Mouse (Mus musculus): ENCODE measurements around the gene Col15a1. TPM values are rescaled to one million over a fixed set of nuclear protein-coding genes. Genes with fewer than 3 reads are reported as not detected.

Col15a1 gene
- total RNA-seq, 1 experiment from 2014 or later, result 0.38 TPM

- ATAC-seq (replicated peaks; ENCODE audit: insufficient number of reproducible peaks, low FRiP score, low TSS enrichment, poor library complexity, severe bottlenecking), result no peak
Observed at GRCm38 (mm10) chr4:47227101-47227500, 19.1 kb downstream of the Col15a1 start.

- no peak for ATAC-seq (replicated peaks; ENCODE audit: insufficient number of reproducible peaks, low FRiP score, low TSS enrichment, poor library complexity, severe bottlenecking)
Observed at GRCm38 (mm10) chr4:47227756-47228155, 19.8 kb downstream of the Col15a1 start.

- no peak for ATAC-seq (replicated peaks; ENCODE audit: insufficient number of reproducible peaks, low FRiP score, low TSS enrichment, poor library complexity, severe bottlenecking)
Observed at GRCm38 (mm10) chr4:47228945-47229344, 21.0 kb downstream of the Col15a1 start.

DNA sequence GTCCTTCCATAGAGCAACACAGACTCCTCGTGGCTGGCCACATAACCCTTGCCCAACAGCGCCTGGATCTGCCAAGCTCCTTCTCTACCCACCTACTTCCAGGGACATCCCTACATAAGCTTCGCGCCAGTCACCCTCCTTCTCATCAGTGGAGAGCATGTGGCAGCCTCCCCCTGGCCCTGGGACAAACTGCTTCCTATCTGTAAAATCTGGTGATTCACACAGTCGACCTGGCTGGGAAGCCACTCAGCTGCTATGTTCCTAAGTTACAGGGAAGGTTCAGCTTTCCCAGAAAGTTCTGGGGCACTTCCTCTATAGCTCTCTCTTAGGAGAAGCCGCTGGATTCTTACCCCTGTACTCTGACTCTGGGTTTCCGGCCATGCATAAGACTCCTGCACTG lies 22.5 kb downstream of the Col15a1 start:
- ATAC-seq (replicated peaks; ENCODE audit: insufficient number of reproducible peaks, low FRiP score, low TSS enrichment, poor library complexity, severe bottlenecking), result no peak

GRCm38 (mm10) chr4:47231322-47231721 lies 23.4 kb downstream of the Col15a1 start:
- ATAC-seq (replicated peaks; ENCODE audit: insufficient number of reproducible peaks, low FRiP score, low TSS enrichment, poor library complexity, severe bottlenecking), result no peak

- no peak for ATAC-seq (replicated peaks; ENCODE audit: insufficient number of reproducible peaks, low FRiP score, low TSS enrichment, poor library complexity, severe bottlenecking)
Observed at GRCm38 (mm10) chr4:47233192-47233835, 25.4 kb downstream of the Col15a1 start.

GRCm38 (mm10) chr4:47234667-47235267 lies 26.8 kb downstream of the Col15a1 start:
- peak; percentile 41 for ATAC-seq (replicated peaks; ENCODE audit: insufficient number of reproducible peaks, low FRiP score, low TSS enrichment, poor library complexity, severe bottlenecking)

- ATAC-seq (replicated peaks; ENCODE audit: insufficient number of reproducible peaks, low FRiP score, low TSS enrichment, poor library complexity, severe bottlenecking), result no peak
Observed at GRCm38 (mm10) chr4:47235312-47235711, 27.4 kb downstream of the Col15a1 start.

DNA sequence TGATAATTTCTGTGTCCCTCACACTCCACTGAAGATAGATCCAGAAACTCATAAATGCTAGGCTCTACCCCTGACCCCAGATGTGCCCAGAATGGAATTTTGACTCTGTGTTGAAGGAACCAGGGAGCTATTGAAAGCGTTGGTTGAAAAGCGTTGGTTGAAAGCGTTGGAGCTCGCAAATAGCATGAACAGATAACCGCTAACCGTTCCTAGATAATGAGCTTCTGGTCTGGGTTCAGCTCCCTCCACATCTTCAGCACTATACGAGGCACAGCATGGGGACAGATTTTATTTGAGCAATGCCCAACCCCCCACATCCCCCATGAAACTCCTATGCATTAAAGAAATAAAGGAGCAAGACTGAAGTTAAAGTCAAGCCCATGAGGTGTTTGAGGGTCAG lies 28.1 kb downstream of the Col15a1 start:
- ATAC-seq (replicated peaks; ENCODE audit: insufficient number of reproducible peaks, low FRiP score, low TSS enrichment, poor library complexity, severe bottlenecking), result no peak

DNA sequence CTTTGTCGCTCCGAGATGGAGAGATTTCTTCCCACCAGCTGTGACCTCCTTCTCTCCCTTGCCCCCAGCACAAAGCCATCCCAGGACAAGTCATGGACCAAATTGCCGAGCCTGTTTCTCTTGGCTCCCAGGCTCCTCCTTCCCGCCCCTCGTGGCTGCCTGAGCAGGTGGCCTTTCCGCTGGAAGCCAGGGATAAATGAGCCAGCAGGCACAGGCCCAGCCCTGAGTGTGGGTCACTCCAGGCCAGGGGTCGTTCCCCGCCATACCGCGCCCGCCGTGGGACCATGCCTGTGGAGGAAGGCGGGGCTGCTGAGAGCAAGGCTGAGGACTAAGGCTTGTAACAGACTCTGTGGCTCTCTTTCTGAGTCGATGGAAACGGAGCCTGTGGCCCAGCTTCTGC lies 29.3 kb downstream of the Col15a1 start:
- no peak for ATAC-seq (replicated peaks; ENCODE audit: insufficient number of reproducible peaks, low FRiP score, low TSS enrichment, poor library complexity, severe bottlenecking)

- no peak for ATAC-seq (replicated peaks; ENCODE audit: insufficient number of reproducible peaks, low FRiP score, low TSS enrichment, poor library complexity, severe bottlenecking)
Observed at GRCm38 (mm10) chr4:47239114-47239513, 31.2 kb downstream of the Col15a1 start.

GRCm38 (mm10) chr4:47240901-47241300 lies 32.9 kb downstream of the Col15a1 start:
- ATAC-seq (replicated peaks; ENCODE audit: insufficient number of reproducible peaks, low FRiP score, low TSS enrichment, poor library complexity, severe bottlenecking), result no peak

GRCm38 (mm10) chr4:47242127-47242526 lies 34.2 kb downstream of the Col15a1 start:
- ATAC-seq (replicated peaks; ENCODE audit: insufficient number of reproducible peaks, low FRiP score, low TSS enrichment, poor library complexity, severe bottlenecking), result no peak

DNA sequence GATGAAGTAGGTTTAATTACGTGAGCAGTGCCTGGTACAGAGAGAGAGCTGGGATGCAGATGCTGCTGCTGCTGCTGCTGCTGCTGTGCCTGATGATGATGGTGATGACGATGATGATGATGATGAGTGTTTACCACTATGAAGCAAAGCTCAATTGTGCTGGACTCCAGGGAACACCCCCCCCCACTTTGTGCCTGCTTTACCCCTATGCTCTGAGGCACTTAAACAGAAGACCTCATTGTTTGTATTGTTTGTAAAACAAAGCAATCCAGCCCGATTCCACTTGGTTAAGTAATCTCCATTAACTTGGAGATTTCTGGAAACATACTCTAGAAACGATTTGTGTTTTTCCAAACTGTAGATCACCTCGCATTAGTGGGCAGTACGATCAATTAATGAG lies 36.7 kb downstream of the Col15a1 start:
- no peak for ATAC-seq (replicated peaks; ENCODE audit: insufficient number of reproducible peaks, low FRiP score, low TSS enrichment, poor library complexity, severe bottlenecking)

DNA sequence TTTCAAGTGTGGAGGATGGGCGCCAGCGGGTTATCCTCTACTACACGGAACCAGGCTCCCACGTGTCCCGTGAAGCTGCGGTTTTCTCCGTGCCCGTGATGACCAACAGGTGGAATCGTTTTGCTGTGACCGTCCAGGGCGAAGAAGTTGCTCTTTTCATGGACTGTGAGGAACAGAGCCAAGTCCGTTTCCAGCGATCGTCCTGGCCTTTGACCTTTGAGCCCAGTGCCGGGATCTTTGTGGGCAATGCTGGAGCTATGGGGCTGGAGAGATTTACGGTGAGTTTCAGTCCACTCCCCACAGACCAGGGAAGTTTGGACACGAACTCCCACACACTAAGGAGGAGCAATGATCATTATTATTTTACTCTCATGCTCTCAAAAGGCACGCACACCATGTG lies 37.7 kb downstream of the Col15a1 start:
- ATAC-seq (replicated peaks; ENCODE audit: insufficient number of reproducible peaks, low FRiP score, low TSS enrichment, poor library complexity, severe bottlenecking), result no peak

- peak; percentile 41; the same call in 1 of the 2 replicates for ATAC-seq (replicated peaks; ENCODE audit: insufficient number of reproducible peaks, low FRiP score, low TSS enrichment, poor library complexity, severe bottlenecking)
Observed at GRCm38 (mm10) chr4:47246811-47247210, 38.9 kb downstream of the Col15a1 start.

DNA sequence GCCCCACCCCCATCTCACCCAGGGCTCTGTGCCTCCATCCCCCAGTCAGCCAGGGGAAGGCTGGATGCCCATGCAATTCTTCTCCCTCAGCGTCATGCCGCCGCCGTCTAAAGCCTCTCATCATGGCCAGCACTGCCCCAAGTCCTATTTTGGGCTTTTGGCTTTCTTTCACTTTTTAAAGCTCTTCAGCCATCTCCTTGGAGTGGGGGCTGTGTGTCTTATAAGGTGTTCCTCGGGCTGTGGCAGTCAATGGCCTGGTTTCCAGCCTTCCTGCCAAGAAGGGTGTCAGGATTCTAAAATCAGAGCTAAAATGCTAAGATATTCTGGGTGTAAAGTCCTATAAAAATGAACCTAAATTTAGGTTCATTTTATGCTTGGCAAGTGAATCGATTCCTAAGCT lies 39.6 kb downstream of the Col15a1 start:
- ATAC-seq (replicated peaks; ENCODE audit: insufficient number of reproducible peaks, low FRiP score, low TSS enrichment, poor library complexity, severe bottlenecking), result no peak

DNA sequence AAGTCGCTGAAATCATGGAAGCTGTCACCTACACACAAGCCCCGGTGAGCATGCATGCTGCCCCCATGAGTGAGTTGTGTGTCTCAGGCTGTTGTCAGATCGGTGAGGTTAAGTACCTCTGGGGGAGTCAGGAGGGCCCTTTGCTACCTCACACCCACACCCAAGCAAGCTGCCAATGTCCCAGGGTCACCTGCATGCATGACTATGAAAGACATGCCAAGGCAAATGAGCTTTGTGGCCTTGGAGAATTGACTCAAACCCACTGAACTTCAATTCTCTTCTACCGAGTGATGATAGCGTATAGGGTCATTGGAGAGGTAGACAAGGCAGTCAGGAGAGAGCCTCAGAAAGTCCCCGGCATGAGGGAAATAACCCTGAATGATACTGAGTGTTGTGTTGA lies 41.2 kb downstream of the Col15a1 start:
- no peak for ATAC-seq (replicated peaks; ENCODE audit: insufficient number of reproducible peaks, low FRiP score, low TSS enrichment, poor library complexity, severe bottlenecking)

DNA sequence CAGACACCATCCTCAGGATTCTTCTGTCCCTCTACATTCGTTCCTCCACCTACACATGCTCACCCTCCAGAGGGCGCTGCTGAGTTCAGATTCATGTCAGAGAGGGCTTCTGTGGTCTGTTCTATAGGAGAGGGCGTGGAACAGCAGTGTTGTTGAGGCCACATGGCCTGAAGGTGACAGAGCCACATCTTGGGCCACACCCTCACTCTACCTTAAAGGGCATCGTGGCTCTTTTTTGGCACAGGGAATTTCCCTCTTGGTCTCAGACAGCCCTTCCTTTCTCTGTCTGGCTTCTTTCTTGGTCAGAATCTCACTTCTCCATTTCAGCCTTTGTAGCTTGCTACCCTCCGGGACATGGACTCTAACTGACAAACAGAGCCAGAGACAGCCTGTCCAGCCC lies 43.1 kb downstream of the Col15a1 start:
- ATAC-seq (replicated peaks; ENCODE audit: insufficient number of reproducible peaks, low FRiP score, low TSS enrichment, poor library complexity, severe bottlenecking), result peak; percentile 91

GRCm38 (mm10) chr4:47251693-47252435 lies 43.9 kb downstream of the Col15a1 start:
- ATAC-seq (replicated peaks; ENCODE audit: insufficient number of reproducible peaks, low FRiP score, low TSS enrichment, poor library complexity, severe bottlenecking), result no peak

Data from monocyte, adult 5-6 weeks (primary cell).